Mouse (Mus musculus) forebrain, embryonic 15.5 days (tissue): ENCODE measurements around the gene Gm5741. TPM values are rescaled to one million over a fixed set of nuclear protein-coding genes. Genes with fewer than 3 reads are reported as not detected.

Experiments
- ATAC-seq: fragments of 200-750 bp; cut with Nextera tagmentation; replicated peaks from 2 replicates; pipeline ENCODE4 v1.8.0; 2017; ENCODE audit warnings: mild to moderate bottlenecking, moderate TSS enrichment, moderate library complexity
- H3K27ac ChIP-seq: fragments of 300-500 bp; sonication (generic); replicated peaks from 2 replicates; pipeline ENCODE4 v1.5.1; 2015; ENCODE audit warnings: mild to moderate bottlenecking, inconsistent platforms
- H3K27me3 ChIP-seq: fragments of 300-500 bp; sonication (generic); 2 replicates; pipeline ENCODE4 v1.6.1; 2015; ENCODE audit warnings: inconsistent platforms
- H3K36me3 ChIP-seq: fragments of 300-500 bp; sonication (generic); 2 replicates; pipeline ENCODE4 v1.6.1; 2015; ENCODE audit warnings: mild to moderate bottlenecking, inconsistent platforms
- H3K4me1 ChIP-seq: fragments of 300-500 bp; sonication (generic); 2 replicates; pipeline ENCODE4 v1.6.1; 2015; ENCODE audit warnings: inconsistent platforms
- H3K4me2 ChIP-seq: fragments of 300-500 bp; sonication (generic); replicated peaks from 2 replicates; pipeline ENCODE4 v1.6.1; 2015; ENCODE audit warnings: mild to moderate bottlenecking, inconsistent platforms
- H3K4me3 ChIP-seq: fragments of 300-500 bp; sonication (generic); 2 replicates; pipeline ENCODE4 v1.5.1; 2015; ENCODE audit warnings: mild to moderate bottlenecking, inconsistent platforms
- H3K9ac ChIP-seq: fragments of 300-500 bp; sonication (generic); replicated peaks from 2 replicates; pipeline ENCODE4 v1.6.1; 2015; ENCODE audit warnings: mild to moderate bottlenecking, inconsistent platforms
- H3K9me3 ChIP-seq: fragments of 300-500 bp; sonication (generic); 2 replicates; pipeline ENCODE4 v1.6.1; 2016; ENCODE audit warnings: inconsistent platforms
- WGBS: fragments of 180-500 bp; shearing (Covaris S2); methylation state at CpG from one replicate; pipeline ENCODE4 v1.1.7; 2015; ENCODE audit warnings: mixed read lengths; 5-methylcytosine and 5-hydroxymethylcytosine counted together
- polyA plus RNA-seq: library from polyadenylated mRNA; unstranded; fragments of >200 nt; fragmentation: Nextera tagmentation; extraction: Ambion mirVana; gene quantifications from 2 replicates; pipeline ENCODE4 v1.2.1, GENCODE M21; 2015

Gm5741 gene
- 1.2 and 2.0 TPM in 2 replicates for polyA plus RNA-seq

GRCm38 (mm10) chr8:85067982-85068381, at the start of gene Gm5741:
Gene Gm5741 (minus strand): TSS chr8:85067982.
- peaks cover 24% of the 10 kb centered on the region; the same call in 1 of the 2 replicates for H3K36me3 ChIP-seq
- H3K9ac ChIP-seq = no peak within 1 kb of the TSS
- no peaks in the 10 kb centered on the region for H3K27me3 ChIP-seq
- no peak for ATAC-seq
- no peak within 1 kb of the TSS for H3K4me3 ChIP-seq
- peaks cover 18% of the 10 kb centered on the region for H3K4me1 ChIP-seq
- no peak within 1 kb of the TSS for H3K4me2 ChIP-seq
- no peaks in the 10 kb centered on the region for H3K9me3 ChIP-seq
- H3K27ac ChIP-seq = no peak within 1 kb of the TSS

- Histone ChIP-seq H3K4me3 (no peak overlapping the region), H3K4me2 (no peak overlapping the region), H3K27ac (no peak overlapping the region), H3K27me3 (no peaks in the 10 kb centered on the region), H3K4me1 (no peaks in the 10 kb centered on the region), H3K36me3 (no peaks in the 10 kb centered on the region), H3K9me3 (no peaks in the 10 kb centered on the region; the same call in 1 of the 2 replicates), H3K9ac (no peak overlapping the region)
- no peak for ATAC-seq
- WGBS = 92% methylated on average over 7 of the region's 7 CpGs
Observed at GRCm38 (mm10) chr8:85116984-85117383, 49.2 kb upstream of the Gm5741 start.

- no peak overlapping the region for H3K4me3 ChIP-seq
- WGBS = 80% methylated on average over 4 of the region's 4 CpGs
- no peaks in the 10 kb centered on the region for H3K4me1 ChIP-seq
- no peak overlapping the region for H3K27ac ChIP-seq
- ATAC-seq = no peak
- H3K27me3 ChIP-seq = no peaks in the 10 kb centered on the region
- no peaks in the 10 kb centered on the region; the same call in 1 of the 2 replicates for H3K9me3 ChIP-seq
- no peak overlapping the region for H3K9ac ChIP-seq
- no peak overlapping the region for H3K4me2 ChIP-seq
- H3K36me3 ChIP-seq = peaks cover 14% of the 10 kb centered on the region; the same call in 1 of the 2 replicates
Observed at GRCm38 (mm10) chr8:85115501-85115900, 47.7 kb upstream of the Gm5741 start.

- no peak for ATAC-seq
- 95% methylated on average over 10 of the region's 10 CpGs for WGBS
- H3K27ac ChIP-seq = no peak overlapping the region
- no peaks in the 10 kb centered on the region for H3K4me1 ChIP-seq
- peaks cover 26% of the 10 kb centered on the region for H3K36me3 ChIP-seq
- no peaks in the 10 kb centered on the region; the same call in 1 of the 2 replicates for H3K9me3 ChIP-seq
- no peak overlapping the region for H3K4me3 ChIP-seq
- no peaks in the 10 kb centered on the region for H3K27me3 ChIP-seq
- no peak overlapping the region for H3K9ac ChIP-seq
- no peak overlapping the region for H3K4me2 ChIP-seq
Observed at GRCm38 (mm10) chr8:85113241-85113640, 45.5 kb upstream of the Gm5741 start.

- no peak for ATAC-seq
- Histone ChIP-seq H3K9me3 (no peaks in the 10 kb centered on the region), H3K4me2 (no peak overlapping the region), H3K9ac (no peak overlapping the region), H3K4me1 (no peaks in the 10 kb centered on the region), H3K27ac (no peak overlapping the region), H3K27me3 (no peaks in the 10 kb centered on the region), H3K4me3 (no peak overlapping the region), H3K36me3 (peaks cover 31% of the 10 kb centered on the region)
- WGBS = 86% methylated on average over 4 of the region's 4 CpGs
Observed at GRCm38 (mm10) chr8:85100076-85100665, 32.4 kb upstream of the Gm5741 start.

- H3K36me3 ChIP-seq = peaks cover 37% of the 10 kb centered on the region
- 92% methylated on average over 4 of the region's 4 CpGs for WGBS
- H3K4me2 ChIP-seq = no peak overlapping the region
- H3K9ac ChIP-seq = no peak overlapping the region
- no peak for ATAC-seq
- no peaks in the 10 kb centered on the region for H3K4me1 ChIP-seq
- H3K27me3 ChIP-seq = no peaks in the 10 kb centered on the region
- H3K4me3 ChIP-seq = no peak overlapping the region
- no peak overlapping the region for H3K27ac ChIP-seq
- H3K9me3 ChIP-seq = no peaks in the 10 kb centered on the region
Observed at GRCm38 (mm10) chr8:85096850-85097249, 29.1 kb upstream of the Gm5741 start.

- Histone ChIP-seq H3K4me3 (no peak overlapping the region), H3K4me1 (no peaks in the 10 kb centered on the region), H3K27ac (no peak overlapping the region), H3K4me2 (no peak overlapping the region), H3K36me3 (peaks cover 37% of the 10 kb centered on the region), H3K9me3 (no peaks in the 10 kb centered on the region), H3K9ac (no peak overlapping the region), H3K27me3 (no peaks in the 10 kb centered on the region)
- 94% methylated on average over 16 of the region's 16 CpGs for WGBS
- ATAC-seq = no peak
Observed at GRCm38 (mm10) chr8:85096196-85096595, 28.4 kb upstream of the Gm5741 start.

GRCm38 (mm10) chr8:85095566-85095965, 27.8 kb upstream of the Gm5741 start:
- no peaks in the 10 kb centered on the region for H3K9me3 ChIP-seq
- H3K4me1 ChIP-seq = no peaks in the 10 kb centered on the region
- no peak for ATAC-seq
- H3K27me3 ChIP-seq = no peaks in the 10 kb centered on the region
- no peak overlapping the region for H3K9ac ChIP-seq
- WGBS = 95% methylated on average over 7 of the region's 7 CpGs
- no peak overlapping the region for H3K27ac ChIP-seq
- H3K36me3 ChIP-seq = peaks cover 37% of the 10 kb centered on the region
- no peak overlapping the region for H3K4me3 ChIP-seq
- no peak overlapping the region for H3K4me2 ChIP-seq

GRCm38 (mm10) chr8:85095051-85095450, 27.3 kb upstream of the Gm5741 start:
- Histone ChIP-seq H3K4me3 (no peak overlapping the region), H3K9me3 (no peaks in the 10 kb centered on the region), H3K4me2 (no peak overlapping the region), H3K9ac (no peak overlapping the region), H3K4me1 (no peaks in the 10 kb centered on the region), H3K36me3 (peaks cover 37% of the 10 kb centered on the region), H3K27me3 (no peaks in the 10 kb centered on the region), H3K27ac (no peak overlapping the region)
- ATAC-seq = no peak
- 93% methylated on average over 13 of the region's 13 CpGs for WGBS

- Histone ChIP-seq H3K4me2 (no peak overlapping the region), H3K36me3 (peaks cover 19% of the 10 kb centered on the region), H3K9me3 (no peaks in the 10 kb centered on the region), H3K9ac (no peak overlapping the region), H3K4me3 (no peak overlapping the region), H3K4me1 (no peaks in the 10 kb centered on the region), H3K27ac (no peak overlapping the region), H3K27me3 (no peaks in the 10 kb centered on the region)
- ATAC-seq = no peak; the same call in 1 of the 2 replicates
- 34% methylated on average over 21 of the region's 21 CpGs for WGBS
Observed at GRCm38 (mm10) chr8:85091526-85092090, 23.8 kb upstream of the Gm5741 start.

- 93% methylated on average over 11 of the region's 11 CpGs for WGBS
- Histone ChIP-seq H3K4me2 (no peak overlapping the region), H3K9ac (no peak overlapping the region), H3K4me3 (no peak overlapping the region), H3K36me3 (peaks cover 18% of the 10 kb centered on the region), H3K4me1 (no peaks in the 10 kb centered on the region), H3K27ac (no peak overlapping the region), H3K9me3 (no peaks in the 10 kb centered on the region), H3K27me3 (no peaks in the 10 kb centered on the region)
- no peak for ATAC-seq
Observed at GRCm38 (mm10) chr8:85090856-85091255, 23.1 kb upstream of the Gm5741 start.

- WGBS = 72% methylated on average over 2 of the region's 2 CpGs
- H3K9ac ChIP-seq = no peak overlapping the region
- no peaks in the 10 kb centered on the region for H3K9me3 ChIP-seq
- no peak for ATAC-seq
- H3K4me2 ChIP-seq = no peak overlapping the region
- H3K4me3 ChIP-seq = no peak overlapping the region
- peaks cover 6% of the 10 kb centered on the region for H3K4me1 ChIP-seq
- no peaks in the 10 kb centered on the region for H3K27me3 ChIP-seq
- H3K27ac ChIP-seq = no peak overlapping the region
- peaks cover 10% of the 10 kb centered on the region for H3K36me3 ChIP-seq
Observed at GRCm38 (mm10) chr8:85088771-85089170, 21.0 kb upstream of the Gm5741 start.

- Histone ChIP-seq H3K4me3 (no peak overlapping the region), H3K36me3 (peaks cover 10% of the 10 kb centered on the region), H3K27me3 (no peaks in the 10 kb centered on the region), H3K4me1 (peaks cover 26% of the 10 kb centered on the region), H3K9ac (no peak overlapping the region), H3K4me2 (no peak overlapping the region), H3K9me3 (no peaks in the 10 kb centered on the region), H3K27ac (no peak overlapping the region)
- 75% methylated on average over 3 of the region's 3 CpGs for WGBS
- no peak for ATAC-seq
Observed at GRCm38 (mm10) chr8:85086238-85086637, 18.5 kb upstream of the Gm5741 start.
